Mouse (Mus musculus) forebrain, embryonic 16.5 days (tissue): ENCODE measurements around the gene Pdcd11. TPM values are rescaled to one million over a fixed set of nuclear protein-coding genes. Genes with fewer than 3 reads are reported as not detected.

Experiments
- ATAC-seq: fragments of 200-750 bp; cut with Nextera tagmentation; 2 replicates; pipeline ENCODE4 v1.8.0; 2017; ENCODE audit warnings: mild to moderate bottlenecking, moderate library complexity
- H3K27ac ChIP-seq: fragments of 300-500 bp; sonication (generic); 2 replicates; pipeline ENCODE4 v1.5.1; 2014; ENCODE audit warnings: low read length, control low read depth
- H3K27me3 ChIP-seq: fragments of 300-500 bp; sonication (generic); replicated peaks from 2 replicates; pipeline ENCODE4 v1.6.1; 2014; ENCODE audit warnings: low read length; ENCODE audit not compliant: control insufficient read depth, insufficient read depth
- H3K36me3 ChIP-seq: fragments of 300-500 bp; sonication (generic); 2 replicates; pipeline ENCODE4 v1.6.1; 2014; ENCODE audit not compliant: control insufficient read depth, insufficient read depth
- H3K4me1 ChIP-seq: fragments of 300-500 bp; sonication (generic); replicated peaks from 2 replicates; pipeline ENCODE4 v1.6.1; 2014; ENCODE audit warnings: low read length; ENCODE audit not compliant: control insufficient read depth, insufficient read depth
- H3K4me2 ChIP-seq: fragments of 300-500 bp; sonication (generic); 2 replicates; pipeline ENCODE4 v1.6.1; 2014; ENCODE audit warnings: mild to moderate bottlenecking, low read length, control low read depth
- H3K4me3 ChIP-seq: fragments of 300-500 bp; sonication (generic); replicated peaks from 2 replicates; pipeline ENCODE4 v1.5.1; 2014; ENCODE audit warnings: mild to moderate bottlenecking, low read length, control low read depth
- H3K9ac ChIP-seq: fragments of 300-500 bp; sonication (generic); replicated peaks from 2 replicates; pipeline ENCODE4 v1.6.1; 2014; ENCODE audit warnings: low read depth, low read length, control low read depth
- H3K9me3 ChIP-seq: fragments of 300-500 bp; sonication (generic); 2 replicates; pipeline ENCODE4 v1.6.1; 2016; ENCODE audit warnings: low read length; ENCODE audit not compliant: control insufficient read depth
- WGBS: fragments of 180-500 bp; shearing (Covaris S2); extraction: QIAGEN DNeasy Blood & Tissue Kit; methylation state at CpG from one replicate; pipeline ENCODE4 v1.1.7; 2014; 5-methylcytosine and 5-hydroxymethylcytosine counted together
- polyA plus RNA-seq: library from polyadenylated mRNA; unstranded; fragments of >200 nt; fragmentation: Nextera tagmentation; extraction: Ambion mirVana; gene quantifications from 2 replicates; pipeline ENCODE4 v1.2.1, GENCODE M21; 2015

Pdcd11 gene
- polyA plus RNA-seq, 1 experiment from 2014 or later: 8.1 TPM

DNA sequence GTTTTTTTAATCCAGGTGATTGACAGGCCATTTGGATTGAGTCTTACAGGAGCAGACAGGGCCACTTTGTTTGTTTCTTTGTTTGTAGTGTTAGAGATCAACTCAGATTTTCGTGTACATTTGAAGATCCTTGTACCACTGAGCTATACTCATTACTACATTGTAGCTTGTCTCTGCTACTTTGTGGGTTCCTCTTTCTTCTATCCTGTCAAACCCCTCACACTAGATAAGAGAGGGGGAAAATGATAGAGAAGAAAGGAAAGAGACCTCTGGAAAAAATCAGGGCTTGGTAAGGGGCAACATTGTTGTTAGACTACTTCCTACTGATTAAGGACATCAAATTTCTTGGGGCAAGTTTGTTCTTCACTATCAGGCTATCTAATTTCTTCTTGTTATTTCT, 32.9 kb upstream of the Pdcd11 start:
- Histone ChIP-seq H3K9me3 (peaks cover 3% of the 10 kb centered on the region; the same call in 1 of the 2 replicates), H3K27ac (no peak overlapping the region), H3K36me3 (no peaks in the 10 kb centered on the region), H3K4me2 (no peak overlapping the region), H3K9ac (no peak overlapping the region), H3K27me3 (no peaks in the 10 kb centered on the region), H3K4me3 (no peak overlapping the region), H3K4me1 (no peaks in the 10 kb centered on the region)
- ATAC-seq: no peak
- WGBS: 56% methylated on average over 1 of the region's 1 CpGs

DNA sequence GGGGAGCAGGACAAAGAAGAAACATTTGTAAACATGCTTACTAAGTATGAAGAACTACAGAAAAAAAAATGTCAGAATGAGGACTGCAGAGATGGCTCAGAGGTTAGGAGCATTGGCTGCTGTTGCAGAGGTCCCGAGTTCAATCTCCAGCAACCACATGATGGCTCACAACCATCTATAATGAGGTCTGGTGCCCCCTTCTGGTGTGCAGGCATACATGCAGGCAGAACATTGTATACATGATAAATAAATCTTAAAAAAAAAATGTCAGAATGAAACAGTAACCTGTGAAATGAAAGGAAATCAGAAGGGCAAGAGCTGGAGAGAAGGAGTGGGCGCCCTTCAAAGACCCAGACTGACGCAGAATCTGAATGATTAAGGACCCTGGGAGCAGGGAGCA, 24.7 kb upstream of the Pdcd11 start:
- H3K9me3 ChIP-seq: peaks cover 3% of the 10 kb centered on the region; the same call in 1 of the 2 replicates
- 89% methylated on average over 3 of the region's 3 CpGs for WGBS
- no peak overlapping the region for H3K4me2 ChIP-seq
- ATAC-seq: no peak
- H3K4me3 ChIP-seq: no peak overlapping the region
- no peak overlapping the region for H3K9ac ChIP-seq
- H3K27ac ChIP-seq: no peak overlapping the region
- peaks cover 10% of the 10 kb centered on the region for H3K4me1 ChIP-seq
- no peaks in the 10 kb centered on the region; the same call in 1 of the 2 replicates for H3K36me3 ChIP-seq
- H3K27me3 ChIP-seq: no peaks in the 10 kb centered on the region

DNA sequence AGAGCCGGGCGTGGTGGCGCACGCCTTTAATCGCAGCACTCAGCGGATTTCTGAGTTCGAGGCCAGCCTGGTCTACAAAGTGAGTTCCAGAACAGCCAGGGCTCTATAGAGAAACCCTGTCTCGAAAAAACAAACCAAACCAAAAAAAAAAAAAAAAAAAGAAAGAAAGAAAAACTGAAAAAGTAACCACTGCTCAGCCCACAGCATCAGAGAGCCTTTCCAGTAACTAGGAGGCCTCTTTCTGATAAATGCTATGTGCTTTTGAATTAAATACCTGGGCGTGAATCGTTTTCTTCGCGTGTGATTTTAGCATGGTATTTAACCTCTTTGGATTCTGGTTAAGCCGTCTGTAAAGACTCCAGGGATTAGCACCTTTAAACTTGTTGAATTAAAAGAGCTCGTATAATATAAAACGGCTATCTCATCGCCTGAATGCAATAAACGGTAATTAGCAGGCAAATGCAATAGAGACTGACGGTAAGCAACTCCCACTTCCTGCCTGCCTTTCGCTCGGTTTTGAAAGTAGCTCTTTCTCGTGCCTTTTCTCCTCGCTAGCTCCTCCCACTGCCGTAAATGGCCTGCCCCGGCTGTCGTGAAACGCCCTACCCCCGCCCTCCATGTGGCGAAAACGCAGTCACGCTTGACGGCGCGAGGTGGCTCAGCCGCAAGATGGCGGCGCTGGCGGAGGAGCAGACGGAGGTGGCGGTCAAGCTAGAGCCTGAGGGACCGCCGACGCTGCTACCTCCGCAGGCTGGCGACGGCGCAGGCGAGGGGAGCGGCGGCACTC, 23.3 kb upstream of the Pdcd11 start, which contains the start of gene Taf5:
Gene Taf5 (plus strand): TSS at position 651 of the 787 bp plus-strand sequence.
- ATAC-seq: peak; percentile 82

DNA sequence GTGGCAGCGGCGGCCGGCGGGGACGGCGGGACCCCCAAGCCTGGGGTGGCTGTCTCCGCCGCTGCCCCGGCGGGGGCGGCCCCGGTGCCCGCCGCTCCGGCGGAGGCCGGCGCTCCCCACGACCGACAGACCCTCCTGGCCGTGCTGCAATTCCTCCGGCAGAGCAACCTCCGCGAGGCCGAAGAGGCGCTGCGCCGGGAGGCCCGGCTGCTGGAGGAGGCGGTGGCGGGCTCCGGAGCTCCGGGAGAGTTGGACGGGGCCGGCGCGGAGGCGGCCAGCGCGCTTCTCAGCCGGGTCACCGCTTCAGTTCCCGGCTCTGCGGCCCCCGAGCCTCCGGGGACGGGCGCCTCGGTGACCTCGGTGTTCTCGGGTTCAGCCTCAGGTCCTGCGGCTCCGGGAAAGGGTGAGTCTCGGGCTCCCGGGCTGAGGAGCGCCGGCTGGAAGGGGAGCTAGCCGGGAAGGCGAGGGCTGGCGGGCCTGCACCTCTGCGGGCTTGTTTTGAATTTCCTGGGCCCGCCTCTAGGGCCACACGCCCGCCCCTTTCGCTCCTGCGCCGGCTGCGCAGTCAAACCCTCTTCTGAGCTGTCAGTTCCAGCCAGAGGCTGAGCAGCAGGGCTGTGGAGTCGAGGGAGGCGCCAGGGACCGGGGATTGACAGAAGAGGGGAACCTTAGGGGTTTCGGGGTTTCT, 22.5 kb upstream of the Pdcd11 start:
- Histone ChIP-seq H3K36me3 (peaks cover 9% of the 10 kb centered on the region), H3K9ac (peak overlapping the region; percentile 86), H3K27ac (peak overlapping the region; percentile 91), H3K27me3 (no peaks in the 10 kb centered on the region), H3K9me3 (no peaks in the 10 kb centered on the region), H3K4me1 (peaks cover 10% of the 10 kb centered on the region), H3K4me2 (peak overlapping the region; percentile 78), H3K4me3 (peak overlapping the region; percentile 89)
- under 1% methylated on average over 72 of the region's 72 CpGs for WGBS
- peak; percentile 93 for ATAC-seq

More for the DNA sequence above, 23.3 kb upstream of the Pdcd11 start, which contains the start of gene Taf5:
- Histone ChIP-seq H3K27me3 (no peaks in the 10 kb centered on the region), H3K9ac (peak within 1 kb of the TSS; percentile 86), H3K9me3 (peaks cover 3% of the 10 kb centered on the region; the same call in 1 of the 2 replicates), H3K4me2 (peak within 1 kb of the TSS; percentile 78), H3K4me3 (peak within 1 kb of the TSS; percentile 89), H3K27ac (peak within 1 kb of the TSS; percentile 91), H3K36me3 (peaks cover 2% of the 10 kb centered on the region), H3K4me1 (peaks cover 10% of the 10 kb centered on the region)
- WGBS: 9% methylated on average over 49 of the region's 49 CpGs

DNA sequence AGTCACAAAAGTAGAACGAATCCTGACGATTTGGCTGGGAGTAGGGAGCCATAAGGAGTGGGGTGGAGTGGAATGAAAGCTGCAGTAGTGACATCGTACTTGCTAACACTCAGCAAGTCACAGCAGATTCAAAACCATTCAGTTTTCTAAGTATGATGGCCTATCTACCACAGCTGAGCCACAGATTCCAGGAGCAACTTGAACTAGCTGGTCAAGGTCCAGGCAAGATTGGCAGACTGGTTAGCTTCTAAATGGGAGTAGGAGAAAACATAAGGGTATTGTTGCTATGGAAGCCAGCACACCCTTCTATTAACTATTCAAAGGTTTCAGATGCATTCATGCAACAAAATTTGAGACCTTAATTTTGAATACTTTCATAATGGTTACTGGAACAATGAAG, 2.3 kb upstream of the Pdcd11 start:
- no peak overlapping the region for H3K4me3 ChIP-seq
- no peaks in the 10 kb centered on the region for H3K9me3 ChIP-seq
- no peak for ATAC-seq
- no peaks in the 10 kb centered on the region for H3K27me3 ChIP-seq
- peaks cover 18% of the 10 kb centered on the region for H3K36me3 ChIP-seq
- H3K9ac ChIP-seq: no peak overlapping the region
- no peak overlapping the region for H3K4me2 ChIP-seq
- peaks cover 20% of the 10 kb centered on the region for H3K4me1 ChIP-seq
- no peak overlapping the region for H3K27ac ChIP-seq
- WGBS: 81% methylated on average over 3 of the region's 3 CpGs

DNA sequence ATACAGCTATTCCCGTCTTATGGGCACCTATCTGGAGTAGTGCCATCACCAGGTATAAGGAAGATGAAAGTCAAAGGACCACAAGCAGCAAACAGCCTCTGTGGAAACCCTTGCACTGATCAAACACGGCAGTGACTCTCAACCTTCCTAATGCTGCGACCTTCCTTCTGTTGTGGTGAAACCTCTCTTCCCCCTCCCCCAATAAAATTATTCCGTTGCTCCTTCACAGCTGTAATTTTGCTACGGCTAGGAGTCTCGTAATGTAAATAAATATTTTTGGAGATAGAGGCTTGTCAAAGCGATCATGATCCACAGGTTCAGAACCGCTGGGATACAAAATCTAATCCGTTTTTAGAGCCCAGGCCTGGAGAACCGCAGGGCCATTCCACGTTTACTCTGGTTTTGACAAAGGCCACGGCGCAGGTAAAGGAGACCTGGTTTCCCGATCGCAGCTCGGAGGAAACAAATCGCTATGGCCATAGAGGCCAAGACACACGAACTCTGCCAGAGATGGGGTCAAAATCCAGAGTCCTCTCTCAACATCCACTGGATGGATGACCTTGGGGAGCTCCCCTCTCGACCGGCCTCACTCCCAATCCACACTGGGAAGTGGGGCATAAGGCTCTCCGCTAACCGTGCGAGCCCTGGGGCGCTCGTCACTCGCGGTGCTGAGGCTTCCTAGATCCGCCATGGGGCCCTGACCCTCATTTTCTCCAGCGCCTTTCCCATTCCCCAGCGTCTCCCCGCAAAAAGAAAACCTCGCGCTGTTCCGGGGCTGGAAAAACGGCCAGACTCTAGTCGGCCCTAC, 646 bp upstream of the Pdcd11 start:
- peak; percentile 61 for ATAC-seq
- peak overlapping the region; percentile 64 for H3K27ac ChIP-seq
- WGBS: 2% methylated on average over 36 of the region's 36 CpGs
- H3K9me3 ChIP-seq: no peaks in the 10 kb centered on the region
- H3K4me2 ChIP-seq: peak overlapping the region; percentile 62
- H3K9ac ChIP-seq: peak overlapping the region; percentile 91
- H3K4me3 ChIP-seq: peak overlapping the region; percentile 78
- peaks cover 9% of the 10 kb centered on the region for H3K36me3 ChIP-seq
- H3K4me1 ChIP-seq: peaks cover 20% of the 10 kb centered on the region
- no peaks in the 10 kb centered on the region for H3K27me3 ChIP-seq

DNA sequence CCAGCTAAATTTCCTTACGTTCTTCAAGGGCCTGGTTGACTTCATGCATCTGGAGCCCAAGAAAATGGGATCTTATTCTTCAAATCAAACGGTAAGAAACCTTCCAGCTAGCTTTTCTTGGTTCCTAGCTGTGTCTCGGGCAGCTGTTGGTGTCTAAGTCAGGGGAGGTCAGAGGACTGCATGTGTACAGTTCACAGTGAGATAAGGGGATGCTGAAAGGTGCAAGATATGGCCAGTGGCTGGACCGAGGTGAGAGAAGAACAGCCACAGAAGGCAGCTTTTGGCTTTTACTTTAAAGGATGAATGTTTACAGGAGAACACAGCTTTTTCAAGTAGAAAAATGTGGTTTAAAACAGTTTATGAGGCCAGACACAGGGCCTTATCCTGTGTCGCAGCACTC, 10.5 kb downstream of the Pdcd11 start:
- H3K4me2 ChIP-seq: no peak overlapping the region
- H3K4me1 ChIP-seq: no peaks in the 10 kb centered on the region
- no peak overlapping the region for H3K4me3 ChIP-seq
- H3K36me3 ChIP-seq: peaks cover 55% of the 10 kb centered on the region
- no peak overlapping the region for H3K9ac ChIP-seq
- 91% methylated on average over 5 of the region's 5 CpGs for WGBS
- no peaks in the 10 kb centered on the region for H3K27me3 ChIP-seq
- no peak for ATAC-seq
- H3K27ac ChIP-seq: no peak overlapping the region
- H3K9me3 ChIP-seq: no peaks in the 10 kb centered on the region

DNA sequence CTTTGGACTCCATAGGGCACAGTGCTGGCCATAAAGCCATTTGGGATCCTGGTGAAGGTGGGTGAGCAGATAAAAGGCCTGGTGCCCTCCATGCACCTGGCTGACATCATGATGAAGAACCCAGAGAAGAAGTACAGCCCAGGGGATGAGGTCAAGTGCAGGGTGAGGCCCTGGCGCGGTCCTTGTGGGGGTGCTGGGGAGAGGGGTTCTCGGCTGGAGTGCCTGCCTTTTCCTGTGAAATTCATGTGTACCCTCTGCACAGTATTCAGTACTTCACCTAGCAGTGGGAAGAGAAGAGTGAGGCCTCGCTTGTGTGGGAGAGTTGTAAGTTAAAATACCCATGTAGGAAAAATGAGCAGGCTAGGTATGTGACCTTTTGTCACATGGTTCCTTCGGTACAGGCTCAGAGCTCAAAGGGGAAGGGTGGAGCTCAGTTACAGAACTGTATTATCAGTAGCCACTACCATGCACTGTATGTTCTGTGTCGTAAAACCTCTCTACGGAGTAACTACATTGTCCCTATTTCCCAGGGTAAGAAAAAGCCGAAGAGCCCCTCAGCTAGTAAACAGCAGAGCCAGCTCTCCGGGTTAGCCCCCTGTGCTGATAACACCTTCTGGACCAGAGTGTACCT, 14.2 kb downstream of the Pdcd11 start:
- 94% methylated on average over 9 of the region's 9 CpGs for WGBS
- H3K4me1 ChIP-seq: no peaks in the 10 kb centered on the region
- no peak overlapping the region for H3K27ac ChIP-seq
- no peaks in the 10 kb centered on the region for H3K27me3 ChIP-seq
- peaks cover 60% of the 10 kb centered on the region for H3K36me3 ChIP-seq
- no peaks in the 10 kb centered on the region for H3K9me3 ChIP-seq
- no peak for ATAC-seq
- no peak overlapping the region for H3K9ac ChIP-seq
- H3K4me2 ChIP-seq: no peak overlapping the region
- H3K4me3 ChIP-seq: no peak overlapping the region
